Mouse (Mus musculus) E14TG2a.4 (cell line): Measurements from ENCODE around the gene 4930470P17Rik.

Experiments used
- H3K27me3 ChIP-seq: 2 replicates; pipeline ENCODE4 v1.6.1; 2014; ENCODE audit warnings: low read length, control low read depth; ENCODE audit not compliant: insufficient read depth
- H3K36me3 ChIP-seq: 2 replicates; pipeline ENCODE4 v1.6.1; 2014; ENCODE audit warnings: low read length, control low read depth; ENCODE audit not compliant: insufficient read depth
- H3K4me1 ChIP-seq: replicated peaks from 2 replicates; pipeline ENCODE4 v1.6.1; 2014; ENCODE audit warnings: low read depth, low read length, control low read depth
- H3K4me3 ChIP-seq: replicated peaks from 2 replicates; pipeline ENCODE4 v1.5.1; 2014; ENCODE audit warnings: mild to moderate bottlenecking, low read length
- H3K9me3 ChIP-seq: 2 replicates; pipeline ENCODE4 v1.6.1; 2014; ENCODE audit warnings: low read length, control low read depth
- CTCF ChIP-seq: conservative IDR thresholded peaks from 2 replicates; pipeline ENCODE4 v1.5.1; 2014; ENCODE audit warnings: low read length
- NANOG ChIP-seq: IDR thresholded peaks from 2 replicates; pipeline ENCODE4 v1.6.1; 2014; ENCODE audit warnings: borderline replicate concordance, low read length, mixed read lengths
- POU5F1 ChIP-seq: IDR thresholded peaks from 2 replicates; pipeline ENCODE4 v1.6.1; 2014; ENCODE audit warnings: low read length, borderline replicate concordance

Gene 4930470P17Rik

GRCm38 (mm10) chr2:170596726-170597125 is 5.1 kb downstream of the 4930470P17Rik start:
- H3K27me3 ChIP-seq: no peaks in the 10 kb centered on the region
- peak; percentile 60 for TF ChIP-seq CTCF
- TF ChIP-seq NANOG: no peak
- H3K4me3 ChIP-seq: no peak overlapping the region

GRCm38 (mm10) chr2:170592161-170592560 is 9.7 kb downstream of the 4930470P17Rik start:
- Histone ChIP-seq H3K9me3 (peaks cover 9% of the 10 kb centered on the region), H3K36me3 (no peaks in the 10 kb centered on the region), H3K4me1 (no peaks in the 10 kb centered on the region), H3K4me3 (no peak overlapping the region), H3K27me3 (no peaks in the 10 kb centered on the region)
- no peak for TF ChIP-seq POU5F1

More at GRCm38 (mm10) chr2:170596726-170597125, 5.1 kb downstream of the 4930470P17Rik start:
- H3K36me3 ChIP-seq: no peaks in the 10 kb centered on the region
- H3K9me3 ChIP-seq: peaks cover 9% of the 10 kb centered on the region
- H3K4me1 ChIP-seq: peaks cover 16% of the 10 kb centered on the region

- no peaks in the 10 kb centered on the region for H3K4me1 ChIP-seq
- H3K36me3 ChIP-seq: no peaks in the 10 kb centered on the region
- H3K9me3 ChIP-seq: no peaks in the 10 kb centered on the region
- no peak overlapping the region for H3K4me3 ChIP-seq
- TF ChIP-seq POU5F1 (no peak), CTCF (no peak), NANOG (no peak)
- H3K27me3 ChIP-seq: no peaks in the 10 kb centered on the region
Observed at GRCm38 (mm10) chr2:170588369-170588900, 13.4 kb downstream of the 4930470P17Rik start.

DNA sequence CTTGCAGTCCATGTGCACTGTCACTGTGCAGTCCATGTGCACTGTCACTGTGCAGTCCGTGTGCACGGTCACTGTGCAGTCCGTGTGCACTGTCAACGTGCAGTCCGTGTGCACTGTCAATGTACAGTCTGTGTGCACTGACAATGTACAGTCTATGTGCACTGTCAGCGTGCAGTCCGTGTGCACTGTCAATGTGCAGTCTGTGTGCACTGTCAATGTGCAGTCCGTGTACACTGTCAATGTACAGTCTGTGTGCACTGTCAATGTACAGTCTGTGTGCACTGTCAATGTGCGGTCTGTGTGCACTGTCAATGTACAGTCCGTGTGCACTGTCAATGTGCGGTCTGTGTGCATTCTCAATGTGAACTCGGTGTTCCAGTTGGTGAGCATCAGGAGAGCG is 17.1 kb downstream of the 4930470P17Rik start:
- Histone ChIP-seq H3K36me3 (no peaks in the 10 kb centered on the region), H3K9me3 (no peaks in the 10 kb centered on the region), H3K27me3 (no peaks in the 10 kb centered on the region), H3K4me1 (no peaks in the 10 kb centered on the region), H3K4me3 (no peak overlapping the region)
- TF ChIP-seq POU5F1 (no peak), NANOG (no peak), CTCF (no peak)

DNA sequence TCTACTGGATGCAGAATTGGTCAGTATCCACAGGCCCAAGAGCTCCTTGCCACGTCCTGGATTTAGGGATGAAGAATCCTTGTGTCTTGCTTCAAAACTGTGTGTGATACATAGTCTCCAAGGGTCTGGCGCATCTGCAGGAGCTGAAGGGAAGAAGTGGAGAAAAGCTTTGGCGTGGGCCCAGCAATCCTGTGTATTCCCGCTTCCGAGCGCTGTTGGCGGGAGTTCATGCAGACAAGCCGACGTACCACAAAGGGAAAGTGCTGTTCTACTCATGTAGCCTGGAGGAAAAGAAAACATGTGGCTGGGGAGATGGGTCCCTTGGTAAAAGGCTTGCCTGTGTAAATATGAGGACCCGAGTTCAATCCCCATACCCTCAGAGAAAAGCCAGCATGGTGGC is 22.3 kb downstream of the 4930470P17Rik start:
- H3K9me3 ChIP-seq: no peaks in the 10 kb centered on the region
- H3K4me3 ChIP-seq: no peak overlapping the region
- TF ChIP-seq POU5F1: no peak
- no peak for TF ChIP-seq NANOG
- TF ChIP-seq CTCF: no peak
- no peaks in the 10 kb centered on the region for H3K27me3 ChIP-seq
- no peaks in the 10 kb centered on the region for H3K4me1 ChIP-seq
- H3K36me3 ChIP-seq: no peaks in the 10 kb centered on the region

GRCm38 (mm10) chr2:170578588-170578987 is 23.2 kb downstream of the 4930470P17Rik start:
- Histone ChIP-seq H3K9me3 (no peaks in the 10 kb centered on the region), H3K27me3 (no peaks in the 10 kb centered on the region), H3K36me3 (no peaks in the 10 kb centered on the region), H3K4me3 (no peak overlapping the region), H3K4me1 (no peaks in the 10 kb centered on the region)
- TF ChIP-seq POU5F1: no peak
- no peak for TF ChIP-seq NANOG
- no peak for TF ChIP-seq CTCF

- no peaks in the 10 kb centered on the region for H3K36me3 ChIP-seq
Observed at GRCm38 (mm10) chr2:170577502-170577901, 24.3 kb downstream of the 4930470P17Rik start.

GRCm38 (mm10) chr2:170576077-170576476 is 25.7 kb downstream of the 4930470P17Rik start:
- TF ChIP-seq NANOG (no peak), CTCF (no peak), POU5F1 (no peak)
- no peaks in the 10 kb centered on the region for H3K36me3 ChIP-seq
- H3K4me1 ChIP-seq: no peaks in the 10 kb centered on the region
- no peaks in the 10 kb centered on the region for H3K9me3 ChIP-seq
- no peaks in the 10 kb centered on the region for H3K27me3 ChIP-seq
- H3K4me3 ChIP-seq: no peak overlapping the region

More at GRCm38 (mm10) chr2:170577502-170577901, 24.3 kb downstream of the 4930470P17Rik start:
- H3K4me1 ChIP-seq: no peaks in the 10 kb centered on the region
- H3K9me3 ChIP-seq: no peaks in the 10 kb centered on the region
- no peaks in the 10 kb centered on the region for H3K27me3 ChIP-seq
- no peak overlapping the region for H3K4me3 ChIP-seq
- no peak for TF ChIP-seq CTCF
- TF ChIP-seq NANOG: no peak
- TF ChIP-seq POU5F1: no peak

GRCm38 (mm10) chr2:170564995-170565394 is 36.8 kb downstream of the 4930470P17Rik start:
- Histone ChIP-seq H3K9me3 (no peaks in the 10 kb centered on the region), H3K27me3 (no peaks in the 10 kb centered on the region), H3K4me3 (no peak overlapping the region), H3K36me3 (no peaks in the 10 kb centered on the region), H3K4me1 (no peaks in the 10 kb centered on the region)
- TF ChIP-seq CTCF: no peak
- TF ChIP-seq POU5F1: no peak
- no peak for TF ChIP-seq NANOG
